Mouse (Mus musculus) right cerebral cortex, postnatal 14 days (tissue): ENCODE measurements around the gene Selplg.

Source experiments
- DNase-seq: peaks from one replicate; pipeline ENCODE4 v3.0.0; 2022

Selplg gene

DNA sequence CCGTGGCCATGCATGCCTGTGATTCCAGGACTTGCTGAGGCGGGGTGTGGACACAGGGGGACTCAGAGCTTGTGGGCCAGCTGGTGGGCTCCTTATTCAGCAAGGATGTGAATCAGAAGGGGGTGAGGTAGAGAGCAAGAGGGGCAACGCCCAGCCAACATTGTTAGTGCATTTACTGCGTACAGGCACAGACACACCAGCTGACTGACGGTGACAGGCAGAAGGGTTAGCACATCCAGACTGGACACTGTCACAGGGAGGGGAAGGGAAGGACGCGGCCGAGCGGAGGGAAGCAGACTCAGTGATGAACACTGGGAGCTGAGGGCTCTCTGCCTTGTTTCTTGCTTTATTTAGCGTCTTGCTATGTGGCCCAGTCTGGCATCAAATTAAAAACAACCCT lies 21.1 kb upstream of the Selplg start:
- DNase-seq: no peak

DNA sequence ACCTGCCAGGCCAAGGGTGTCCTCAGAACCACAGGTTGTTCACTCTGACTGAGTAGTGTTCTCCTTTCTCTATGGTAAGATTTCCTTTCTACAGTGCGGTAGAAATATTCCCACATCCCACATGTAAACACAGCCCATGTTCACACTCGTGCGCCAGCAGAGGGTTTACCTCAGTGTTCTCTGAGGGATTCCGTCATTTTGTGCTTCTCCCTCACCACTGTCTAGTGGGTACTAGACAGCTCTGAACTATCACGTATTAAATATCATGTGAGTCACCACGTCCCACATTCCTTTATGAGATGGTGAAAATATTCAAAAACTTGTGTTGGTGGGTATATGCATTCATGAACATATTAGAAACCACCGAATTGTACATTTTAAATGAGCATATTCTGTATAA lies 20.0 kb upstream of the Selplg start:
- DNase-seq: no peak

DNA sequence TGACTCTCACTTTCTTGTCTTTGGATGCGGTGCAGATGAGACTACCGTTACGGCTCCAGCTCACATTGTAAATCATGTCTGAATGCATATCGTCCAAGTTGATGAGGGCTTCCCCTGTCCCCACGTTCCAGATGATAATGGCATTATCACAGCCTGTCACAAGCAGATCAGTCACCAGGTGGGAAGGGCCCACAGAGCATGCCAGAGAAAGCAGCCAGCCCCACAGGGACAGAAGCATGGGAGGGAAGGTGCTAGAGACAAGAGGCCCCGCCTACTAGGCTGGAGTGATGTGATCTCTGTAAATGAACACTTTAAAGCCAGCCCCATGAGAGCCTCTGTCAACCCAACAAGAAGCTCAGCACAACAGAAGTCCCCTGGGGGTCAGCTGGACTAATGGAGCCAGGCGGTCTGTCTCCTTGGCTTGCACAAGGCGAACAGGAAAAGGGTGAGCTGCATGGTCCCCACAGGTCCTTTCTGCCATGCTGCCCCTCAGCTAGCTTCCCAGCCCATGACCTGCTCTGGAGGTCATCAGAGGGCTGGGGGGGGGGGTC lies 18.3 kb upstream of the Selplg start:
- DNase-seq: no peak

DNA sequence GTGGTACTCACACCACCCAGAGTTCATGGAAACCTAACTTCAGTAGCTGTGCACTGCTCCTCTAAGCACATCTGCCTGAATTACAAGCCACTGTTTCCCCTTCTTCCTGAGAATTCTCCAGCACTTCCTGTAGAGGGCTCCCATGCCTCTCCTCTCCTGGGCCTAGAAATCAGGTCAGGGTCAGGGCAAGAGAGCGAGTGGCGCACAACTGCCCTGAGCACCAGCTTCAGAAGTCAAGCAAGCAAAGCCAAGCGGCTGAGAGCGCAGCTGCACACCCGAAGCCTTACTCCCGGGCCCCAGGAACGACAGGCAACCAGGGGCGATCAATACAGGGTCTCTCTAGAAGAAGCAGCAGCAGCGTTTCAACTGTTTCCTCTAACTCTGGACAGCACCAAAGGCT lies 15.2 kb upstream of the Selplg start:
- DNase-seq: no peak

DNA sequence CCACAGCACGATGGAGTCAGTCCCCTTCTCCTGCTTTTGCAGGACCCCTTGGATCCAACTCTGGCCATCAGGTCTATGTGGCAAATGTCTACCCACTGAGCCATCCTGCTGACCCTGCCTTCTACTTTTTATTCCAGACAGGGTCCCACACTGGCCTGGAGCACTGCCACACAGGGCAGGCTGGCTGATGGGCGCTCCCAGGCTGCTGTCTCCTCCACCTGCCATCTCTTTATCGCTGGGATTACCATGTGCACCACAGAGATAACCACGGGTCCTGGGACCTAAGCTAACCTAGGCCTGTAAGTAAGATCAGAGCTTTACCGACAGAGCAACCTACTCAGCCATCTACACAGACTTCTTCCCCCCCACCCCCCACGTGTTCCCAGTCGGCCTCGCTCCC lies 14.2 kb upstream of the Selplg start:
- no peak for DNase-seq

DNA sequence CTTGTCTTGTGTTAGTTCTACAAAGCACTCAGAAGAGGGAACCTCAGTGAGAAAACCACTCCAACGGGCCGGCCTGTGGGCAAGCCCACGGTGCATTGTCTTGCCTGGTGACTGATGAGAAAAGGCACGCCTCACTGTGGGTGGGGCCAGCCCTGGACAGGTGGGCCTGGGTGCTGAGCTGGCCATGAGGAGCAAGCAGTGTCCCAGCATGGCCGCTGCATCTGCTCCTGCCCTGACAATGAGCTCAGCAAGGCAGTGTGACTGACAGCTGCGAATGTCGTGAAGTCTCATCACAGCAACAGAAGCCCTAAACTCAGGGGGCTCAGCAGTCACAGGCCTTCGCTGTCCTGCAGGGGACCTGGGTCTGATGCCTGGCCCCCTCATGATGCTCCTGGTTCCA lies 13.2 kb upstream of the Selplg start:
- no peak for DNase-seq

DNA sequence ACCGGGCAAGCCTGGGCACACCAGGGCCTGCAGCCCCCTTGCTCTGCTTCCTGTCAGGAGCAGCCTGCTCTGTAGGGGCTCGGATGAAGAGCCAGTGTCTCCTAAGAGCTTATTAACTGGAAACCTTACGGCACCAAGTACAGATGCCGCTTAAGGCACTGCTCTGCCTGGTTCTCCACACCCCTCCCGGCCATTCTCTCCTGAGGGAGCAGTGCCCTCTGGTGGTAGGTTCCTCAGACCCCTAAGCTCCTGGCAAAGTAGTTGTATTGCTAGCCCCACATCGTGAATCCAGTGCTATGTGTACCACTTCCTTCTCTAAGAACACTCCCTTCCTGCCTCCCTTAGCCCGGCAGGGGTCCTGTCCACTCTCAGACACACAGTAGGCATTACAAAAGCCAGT lies 12.3 kb upstream of the Selplg start:
- peak; percentile 84 for DNase-seq

DNA sequence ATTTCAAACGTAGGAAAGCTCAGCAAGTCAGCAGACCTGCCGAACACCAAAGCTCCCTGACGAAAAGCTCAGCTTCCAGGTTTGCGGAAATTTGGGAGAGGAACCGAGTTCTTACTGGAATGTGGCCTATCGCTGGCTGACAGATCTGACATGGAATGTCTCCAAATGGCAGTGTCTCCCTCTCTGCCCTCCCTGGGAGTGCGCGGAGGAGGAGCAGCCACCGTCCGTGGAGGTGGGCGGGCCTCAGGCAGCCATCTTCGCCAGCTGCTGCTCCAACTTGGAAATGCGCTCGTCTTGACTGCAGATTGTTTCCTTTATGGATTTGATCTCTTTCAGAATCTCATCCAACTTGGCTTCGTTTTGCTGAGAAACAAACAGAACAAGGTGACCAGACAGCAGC lies 11.7 kb upstream of the Selplg start:
- no peak for DNase-seq

DNA sequence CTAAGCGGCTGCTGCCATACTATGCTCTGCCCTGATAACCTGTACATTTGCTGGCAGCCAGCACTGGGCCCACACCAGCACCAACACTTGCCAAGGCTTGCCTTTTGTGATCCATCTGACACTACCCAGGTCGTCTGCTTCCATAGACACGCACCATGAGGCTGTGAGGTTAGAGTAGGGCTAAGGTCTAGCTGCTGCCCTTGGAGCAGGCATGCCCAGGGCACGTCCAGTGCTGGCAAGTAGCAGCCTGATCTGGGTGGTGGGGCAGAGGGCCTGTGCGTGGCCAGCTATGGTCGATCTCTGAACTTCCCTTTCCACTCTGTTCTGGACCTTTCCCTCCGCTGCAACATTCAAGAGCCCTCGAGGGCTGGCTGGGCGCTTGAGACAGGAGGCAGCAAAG lies 10.5 kb upstream of the Selplg start:
- no peak for DNase-seq

DNA sequence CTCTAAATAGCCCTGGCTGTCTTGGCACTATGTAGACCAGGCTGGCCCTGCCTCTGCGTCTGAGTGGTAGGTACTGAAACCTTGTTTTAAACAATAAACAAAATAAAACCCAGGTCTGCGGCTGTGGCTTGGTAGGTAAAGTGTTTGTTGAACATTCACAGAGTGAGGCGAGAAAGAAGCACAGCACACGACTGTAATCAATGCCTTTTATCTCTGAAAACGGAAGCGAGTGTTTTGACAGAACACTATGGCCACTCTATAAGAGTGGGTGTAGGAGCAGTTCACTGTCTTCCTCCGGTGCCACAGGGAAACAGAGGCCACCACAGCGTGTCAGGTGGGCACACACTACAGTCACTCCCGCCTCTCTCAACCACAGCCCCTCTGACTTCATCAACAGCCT lies 9.8 kb upstream of the Selplg start:
- DNase-seq: no peak

DNA sequence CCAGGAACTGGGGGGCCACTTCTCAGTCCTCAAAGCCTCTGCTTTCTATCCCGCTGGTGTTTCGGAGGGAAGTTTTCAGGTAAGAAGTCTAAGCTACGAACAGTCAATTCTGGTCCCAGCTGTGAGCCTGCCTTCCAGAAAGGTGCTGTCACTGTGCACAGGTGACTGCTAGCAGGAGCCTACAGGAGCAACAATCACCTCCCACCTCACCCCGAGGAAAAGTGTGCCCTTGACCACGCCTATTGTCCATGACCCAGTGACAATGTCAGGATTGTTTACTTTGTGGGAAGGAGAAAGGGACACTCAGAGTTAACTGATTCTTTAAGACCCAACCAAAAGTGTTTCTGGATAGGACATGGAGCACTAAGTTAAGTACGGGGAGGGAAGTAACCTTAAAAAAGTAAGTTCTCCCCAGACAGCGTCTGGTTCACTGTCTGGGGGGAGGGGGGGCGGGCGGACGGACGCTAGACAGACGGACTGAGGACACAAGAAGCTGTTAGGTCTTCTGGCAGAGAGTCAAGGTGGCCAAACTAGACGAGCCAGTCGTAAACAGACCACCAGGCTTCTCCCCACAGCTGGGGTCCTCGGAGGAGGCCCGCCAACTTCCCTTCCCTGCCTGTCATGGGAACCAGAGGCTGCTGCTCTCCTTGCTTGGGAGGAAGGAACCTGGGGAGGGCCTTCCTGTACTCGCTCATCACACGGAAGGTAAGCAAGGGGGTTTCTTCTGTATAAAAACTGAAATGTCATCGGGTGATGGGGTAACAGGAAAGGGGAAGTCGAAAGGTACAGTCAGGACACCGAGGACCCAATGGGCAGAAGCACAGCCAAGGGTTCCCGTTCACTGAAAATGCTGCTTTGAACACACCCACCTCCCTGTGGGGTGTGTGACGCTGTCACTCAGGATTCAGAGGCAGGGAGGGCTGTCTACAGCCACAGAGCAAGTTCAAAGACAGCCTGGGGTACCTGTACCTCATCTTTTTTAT lies 9.1 kb upstream of the Selplg start:
- DNase-seq: no peak

DNA sequence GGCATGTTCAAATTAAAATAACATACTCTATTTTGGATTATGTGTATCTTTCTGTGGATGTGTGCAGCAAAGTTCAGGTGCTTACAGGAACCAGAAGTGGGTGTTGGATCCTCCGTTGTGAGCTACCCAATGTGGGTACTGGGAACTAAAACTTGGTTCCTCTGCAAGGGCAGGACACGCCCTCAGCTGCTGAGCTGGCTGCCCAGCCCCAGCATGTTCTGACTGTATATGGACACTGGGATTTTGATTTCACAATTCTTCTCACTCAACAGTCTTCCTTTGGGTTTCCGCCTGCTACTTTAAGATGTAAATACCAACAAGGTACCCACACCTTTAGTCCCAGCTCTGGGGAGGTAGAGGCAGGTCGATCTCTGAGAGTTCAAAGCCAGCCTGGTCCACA lies 8.0 kb upstream of the Selplg start:
- DNase-seq: no peak

DNA sequence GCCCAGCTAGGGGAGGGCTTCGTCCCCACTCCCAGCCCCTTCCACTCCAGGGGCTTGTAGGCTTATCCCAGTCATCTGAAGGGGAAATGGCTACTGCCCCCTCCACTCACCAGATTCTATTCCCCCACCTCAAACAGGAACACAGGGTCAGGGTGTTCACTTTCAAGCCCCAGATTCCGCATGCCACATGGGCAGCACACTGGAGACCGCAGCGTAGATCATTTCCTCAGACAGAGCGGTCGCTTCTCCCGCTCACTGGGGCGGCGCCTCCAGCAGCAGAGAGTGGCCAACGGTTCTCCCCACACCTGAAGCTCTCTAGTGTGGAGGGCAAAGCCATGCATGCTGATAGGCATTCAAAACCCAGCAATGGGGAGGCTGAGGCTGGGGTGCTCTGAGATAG lies 4.5 kb upstream of the Selplg start:
- no peak for DNase-seq

DNA sequence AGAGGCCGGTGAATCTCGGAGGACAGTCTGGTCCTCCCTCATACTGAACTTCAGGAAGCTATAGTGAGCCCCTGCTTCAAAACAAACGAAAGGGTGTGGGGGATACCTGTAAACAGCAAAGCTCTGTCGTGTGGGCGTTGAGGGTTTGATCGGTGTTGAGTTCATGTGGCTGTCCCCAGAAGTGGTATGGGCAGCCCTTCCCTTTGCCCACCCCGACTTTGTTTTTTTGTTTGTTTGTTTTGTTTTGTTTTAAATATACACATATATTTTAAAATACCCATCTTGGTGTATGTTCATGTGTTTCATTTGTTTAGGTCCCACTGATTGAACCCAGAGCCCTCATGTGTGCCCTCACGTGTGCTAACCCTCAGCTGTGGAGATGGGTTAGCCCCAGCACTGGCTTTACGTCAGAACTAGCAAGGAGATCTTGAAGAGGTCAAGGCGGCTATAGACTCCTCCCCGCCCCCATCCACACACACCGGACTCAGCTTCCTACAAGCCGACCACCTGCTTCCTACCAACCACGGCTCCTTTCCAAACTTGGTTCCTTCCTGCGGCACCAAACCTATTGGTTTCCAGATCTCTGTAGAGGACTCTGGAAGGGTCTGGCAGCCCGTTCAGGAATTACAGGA lies 988 bp upstream of the Selplg start:
- DNase-seq: no peak

DNA sequence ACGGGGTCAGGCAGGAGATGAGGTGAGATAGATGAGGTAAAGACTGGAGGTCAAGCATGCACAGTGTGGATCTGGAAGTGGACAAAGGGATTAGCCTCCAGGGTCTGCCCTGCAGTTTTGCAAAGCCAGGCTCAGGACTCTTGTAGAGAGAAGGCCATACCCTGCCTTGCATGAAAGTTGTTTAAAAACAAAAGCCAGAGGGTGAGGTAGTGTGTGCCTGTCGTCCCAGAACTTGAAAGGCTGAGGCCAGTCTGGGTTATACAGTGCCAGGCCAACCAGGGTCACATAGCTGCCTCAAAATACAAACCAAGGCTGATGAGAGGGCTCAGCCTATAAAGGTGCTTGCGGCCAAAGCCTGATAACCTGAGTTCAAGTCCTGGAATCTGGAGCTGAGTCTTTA lies 703 bp downstream of the Selplg start:
- no peak for DNase-seq

DNA sequence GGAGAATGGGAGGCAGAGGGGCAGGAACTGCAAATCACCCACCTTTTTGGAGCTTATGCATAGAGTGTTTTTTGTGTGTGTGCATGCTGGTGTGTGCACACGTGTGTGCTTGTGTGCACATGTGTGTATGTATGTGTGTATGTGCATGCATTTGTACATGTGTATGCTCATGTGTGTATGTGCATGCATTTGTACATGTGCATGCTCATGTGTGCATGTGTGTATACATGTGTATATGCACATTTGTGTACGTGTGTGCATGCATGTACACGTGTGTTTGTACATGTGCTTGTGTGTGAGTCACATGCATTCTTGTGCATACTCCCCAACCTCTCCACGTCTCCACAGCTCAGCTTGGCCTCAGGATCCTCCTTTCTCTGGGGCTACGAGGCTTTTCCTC lies 1.6 kb downstream of the Selplg start:
- no peak for DNase-seq

DNA sequence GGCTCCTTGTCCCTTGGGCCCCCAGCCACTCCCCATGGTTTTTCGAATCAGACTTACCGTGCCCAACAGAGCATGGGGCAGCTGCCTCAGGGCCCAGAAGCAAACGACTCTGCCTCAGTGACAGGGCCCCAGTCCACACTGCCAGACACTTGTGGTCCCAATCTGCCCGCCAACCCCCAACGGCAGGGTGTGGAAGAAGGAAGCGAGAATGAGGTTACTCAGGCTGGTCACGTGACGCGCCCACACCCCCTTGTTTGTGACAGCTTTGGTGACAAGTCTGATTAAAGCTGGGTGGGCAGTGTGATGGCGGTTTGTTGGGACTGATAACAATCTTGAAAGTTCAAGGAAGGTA lies 2.2 kb downstream of the Selplg start:
- peak; percentile 62 for DNase-seq

DNA sequence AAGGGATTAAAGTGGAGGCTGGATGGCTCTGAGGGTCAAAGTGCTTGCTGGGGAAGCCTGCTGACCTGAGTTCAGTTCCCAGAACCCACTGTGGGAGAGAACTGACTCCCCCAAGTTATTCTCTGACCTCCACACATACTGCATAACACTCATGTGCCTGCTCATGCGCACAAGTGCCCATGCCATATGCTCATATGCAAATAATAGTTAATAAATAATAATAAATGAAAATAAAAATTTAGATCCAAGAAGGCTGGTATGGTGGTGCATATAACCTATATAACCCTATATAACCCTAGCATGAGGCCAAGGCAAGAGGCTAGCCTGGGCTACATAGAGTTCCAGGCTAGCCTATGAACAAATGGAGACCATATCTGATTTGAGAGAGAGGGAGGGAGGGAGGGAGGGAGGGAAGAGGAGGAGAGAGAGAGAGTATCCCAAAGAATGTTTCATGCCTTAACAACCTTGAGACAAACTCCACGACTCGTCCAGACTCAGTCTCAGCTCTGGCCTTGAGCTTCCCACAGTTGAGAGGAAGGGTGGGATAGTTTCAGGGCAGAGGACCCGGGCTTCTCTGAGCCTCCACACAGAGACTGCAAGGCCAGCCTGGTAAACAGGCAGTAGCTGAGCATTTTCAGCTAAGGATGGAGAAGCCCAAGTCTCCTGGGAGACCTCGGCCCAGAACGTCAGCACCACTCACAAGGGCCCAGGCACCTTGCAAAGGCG lies 2.7 kb downstream of the Selplg start:
- no peak for DNase-seq

DNA sequence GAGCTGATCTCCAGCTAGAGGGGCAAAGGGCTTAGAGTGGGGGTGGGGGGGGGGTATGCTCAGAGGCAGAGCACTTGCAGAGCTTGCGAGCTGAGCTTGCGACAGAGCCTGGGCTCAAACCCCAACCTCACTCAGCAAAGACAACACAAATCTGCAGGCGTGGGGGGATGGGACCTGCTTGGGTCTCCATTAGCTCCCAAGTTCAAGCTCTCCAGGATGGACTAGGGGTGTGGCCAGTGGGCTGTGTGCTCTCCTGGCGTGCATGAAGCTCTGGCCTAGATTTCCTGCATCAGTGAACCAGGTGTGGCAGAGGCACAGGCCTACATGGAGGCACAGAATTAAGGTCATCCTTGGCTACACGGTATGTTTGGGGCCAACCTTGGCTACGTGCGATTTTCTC lies 4.0 kb downstream of the Selplg start:
- DNase-seq: no peak

DNA sequence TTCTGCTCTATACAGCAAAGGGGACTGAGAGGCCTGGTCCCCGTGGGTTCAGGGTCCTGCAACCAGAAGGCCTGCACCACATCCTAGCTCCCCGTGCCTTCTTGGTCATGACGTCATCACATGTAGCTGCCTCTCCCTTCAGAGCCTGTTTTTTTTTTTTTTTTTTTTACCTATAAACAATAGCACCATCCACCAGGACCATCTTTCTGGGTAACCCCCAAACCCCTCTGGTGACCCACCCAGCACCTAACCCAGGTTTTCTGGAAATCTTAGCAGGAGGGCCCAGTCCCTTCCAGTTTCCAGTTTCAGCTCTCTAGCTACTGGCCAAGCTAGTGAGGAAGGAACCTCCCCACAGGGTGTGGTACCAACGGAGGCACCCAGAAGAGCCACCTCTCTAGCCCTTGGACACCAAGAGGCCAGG lies 4.4 kb downstream of the Selplg start:
- DNase-seq: no peak

DNA sequence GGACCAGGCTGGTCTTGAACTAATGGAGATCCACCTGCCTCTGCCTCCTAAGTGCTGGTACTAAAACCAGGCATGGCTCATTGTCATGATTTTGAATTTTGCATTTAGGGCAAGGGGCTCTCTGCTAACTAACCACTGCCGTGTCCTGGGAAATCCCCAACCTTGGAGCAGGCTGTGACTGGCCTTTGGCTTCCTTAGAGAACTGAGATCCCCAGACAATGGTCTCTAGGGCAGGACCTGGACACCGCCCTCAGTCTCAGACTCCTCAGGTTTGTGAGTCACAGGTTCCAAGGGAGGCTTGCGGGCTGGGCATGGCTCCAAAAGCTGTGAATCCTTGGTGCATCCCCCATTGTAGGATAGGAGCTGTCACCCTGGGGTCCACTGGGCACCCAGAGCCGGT lies 5.8 kb downstream of the Selplg start:
- no peak for DNase-seq

DNA sequence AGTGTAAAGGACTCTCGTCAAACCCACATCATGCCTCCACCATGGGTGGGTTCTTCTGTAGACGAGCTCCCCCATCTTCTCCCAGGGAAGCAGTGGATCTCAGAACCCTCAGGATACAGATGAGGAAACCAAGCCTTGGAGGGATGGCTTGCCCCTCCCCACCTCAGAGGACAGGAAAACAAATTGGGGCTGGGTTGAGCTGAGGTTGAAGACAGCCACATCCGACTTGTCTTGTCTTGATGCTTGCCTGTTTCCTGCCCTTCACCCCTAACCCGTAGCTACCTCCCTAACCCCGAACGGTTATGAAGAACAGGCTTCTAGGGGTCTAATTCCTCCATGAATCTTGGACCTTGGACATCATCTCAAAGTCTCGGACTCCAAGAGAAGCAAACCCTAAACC lies 6.9 kb downstream of the Selplg start:
- no peak for DNase-seq

DNA sequence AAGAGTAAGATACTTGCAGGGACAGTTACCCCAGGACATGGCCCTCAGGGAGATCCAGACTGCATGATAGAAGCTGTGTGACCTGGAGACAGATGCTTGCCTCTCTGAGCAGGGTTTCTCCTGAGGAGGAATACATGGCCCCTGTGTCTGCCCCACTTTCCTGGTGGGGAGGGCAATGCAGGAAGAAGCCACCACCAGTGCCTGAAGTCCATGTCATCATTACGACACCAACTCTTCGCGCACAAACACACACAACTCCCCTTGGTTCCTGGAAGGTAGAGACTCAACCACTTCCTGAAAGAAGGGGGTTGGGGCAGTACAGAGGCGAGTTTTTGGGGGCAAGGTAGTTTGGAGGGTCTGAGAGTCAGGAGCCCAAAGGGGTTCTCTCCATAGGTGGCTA lies 8.2 kb downstream of the Selplg start:
- DNase-seq: no peak

DNA sequence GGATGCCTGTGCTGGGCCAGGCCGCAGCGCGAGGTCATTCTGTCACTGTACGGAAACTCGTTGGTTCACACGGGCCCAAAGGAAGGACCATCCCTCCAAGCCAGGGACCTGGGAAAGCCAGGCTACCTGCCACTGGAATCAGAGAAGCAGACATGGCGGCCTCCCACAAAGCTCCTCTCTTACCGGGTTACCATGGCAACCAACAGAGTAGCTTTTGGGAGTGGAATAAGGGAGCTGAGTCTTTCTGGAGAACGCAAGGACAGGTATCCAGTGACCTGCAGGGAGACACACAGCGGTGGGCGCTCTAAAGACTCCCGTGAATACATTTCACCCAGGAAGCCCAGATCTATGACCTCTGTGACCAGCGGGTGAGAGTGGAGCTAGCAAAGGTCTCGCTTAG lies 13.9 kb downstream of the Selplg start:
- DNase-seq: no peak
